Comparison of ENCODE assay signal across 8 mouse cellular contexts in the genomic region with DNA sequence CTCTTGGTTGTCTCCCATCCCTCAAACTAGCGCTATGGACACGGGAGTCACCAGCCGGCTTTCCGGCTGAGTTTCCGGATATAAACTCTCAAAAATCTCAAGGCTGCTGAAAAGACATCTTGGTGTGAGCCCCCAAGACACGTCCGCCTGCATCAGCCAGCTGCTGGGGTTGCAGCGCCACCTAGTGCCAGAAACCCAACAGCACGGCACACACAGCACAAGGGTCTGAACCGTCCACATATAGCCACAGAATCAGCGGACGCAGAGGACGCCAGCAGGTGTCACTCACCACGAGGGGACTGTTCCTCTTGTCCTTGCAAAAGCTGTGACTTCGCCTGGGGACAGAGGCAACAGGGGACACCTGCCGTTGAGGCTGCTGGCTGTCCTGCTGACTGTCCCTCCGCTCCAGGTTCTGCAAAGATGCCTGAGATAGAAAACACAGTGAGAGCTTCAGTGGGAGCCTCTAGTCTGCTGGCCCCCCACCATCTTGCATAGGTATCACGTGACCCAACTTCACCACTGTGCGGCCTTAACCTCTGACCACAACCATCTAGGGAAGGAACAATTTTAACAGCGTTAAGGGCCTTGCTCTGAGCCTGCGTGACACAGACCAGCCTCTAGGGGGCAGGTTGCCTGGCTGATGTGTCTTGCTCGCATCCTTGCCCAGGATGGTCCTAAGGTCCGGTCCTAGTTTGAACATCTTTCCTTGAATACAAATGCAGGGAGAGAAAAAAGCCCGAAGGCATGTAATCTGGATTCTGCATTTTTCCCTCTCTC. TPM values are rescaled to one million over a fixed set of nuclear protein-coding genes. Genes with fewer than 3 reads are reported as not detected.
DNase-seq lines count a peak whose midpoint lies in the region; ATAC-seq lines count a peak whose summit lies in the region.
"Had no signal": no experiment of that assay in that cellular context is flagged by ENCODE, and none has a peak within 500 bp of the region (broad histone marks: within the 10 kb centered on the region; RNA-seq: fewer than 3 reads in every experiment).

No protein-coding gene starts in this region.

- H3K27me3 ChIP-seq in embryonic facial prominence, embryonic 11.5 days (ENCODE audit: control insufficient read depth, insufficient read depth, low read length): no peaks in the 10 kb centered on the region
- H3K27me3 ChIP-seq: limb, embryonic 15.5 days had no signal

- no peaks in the 10 kb centered on the region; the same call in 1 of the 2 replicates for H3K4me1 ChIP-seq in embryonic facial prominence, embryonic 11.5 days (ENCODE audit: control insufficient read depth, insufficient read depth, low read length)

- H3K36me3 ChIP-seq in embryonic facial prominence, embryonic 11.5 days (replicated peaks; ENCODE audit: control insufficient read depth, insufficient read depth, low read depth, low read length): no peaks in the 10 kb centered on the region
- H3K36me3 ChIP-seq: limb, embryonic 15.5 days had no signal

- DNase-seq in kidney, adult 18-20 months: peak; percentile 53
- DNase-seq in kidney, adult 11 months: no peak
- peak; percentile 77 for DNase-seq in R1 (ENCODE audit: low read depth, low spot score)
- peak; percentile 66 for DNase-seq in embryonic facial prominence, embryonic 11.5 days (ENCODE audit: low spot score)
- peak; percentile 60 for DNase-seq in lung, postnatal 10 days
- DNase-seq in urinary bladder, adult 2 months (ENCODE audit: low spot score): no peak
- DNase-seq in right cerebral cortex, postnatal 25 days: no peak

- ATAC-seq in embryonic facial prominence, embryonic 11.5 days (replicated peaks; ENCODE audit: insufficient number of reproducible peaks, low FRiP score, low TSS enrichment, low read depth): no peak

- no peak overlapping the region for H3K4me2 ChIP-seq in embryonic facial prominence, embryonic 11.5 days (ENCODE audit: low read depth, low read length)
- H3K4me2 ChIP-seq: limb, embryonic 15.5 days had no signal

- no peaks in the 10 kb centered on the region for H3K9me3 ChIP-seq in embryonic facial prominence, embryonic 11.5 days (replicated peaks; ENCODE audit: control insufficient read depth, low read length)
- H3K9me3 ChIP-seq: limb, embryonic 15.5 days had no signal

- H3K27ac ChIP-seq in embryonic facial prominence, embryonic 11.5 days (replicated peaks; ENCODE audit: low read depth, low read length): no peak overlapping the region
- H3K27ac ChIP-seq: limb, embryonic 15.5 days had no signal

- no peak overlapping the region for H3K4me3 ChIP-seq in embryonic facial prominence, embryonic 11.5 days (ENCODE audit: low read depth, low read length)
- H3K4me3 ChIP-seq: limb, embryonic 15.5 days had no signal

- H3K9ac ChIP-seq in embryonic facial prominence, embryonic 11.5 days (replicated peaks; ENCODE audit: low read length): no peak overlapping the region
- H3K9ac ChIP-seq: limb, embryonic 15.5 days had no signal

- WGBS in embryonic facial prominence, embryonic 11.5 days: 34% methylated on average over 24 of the region's 24 CpGs

RNA-seq across cellular contexts. Expression of gene 2900026A02Rik, which starts 45.9 kb away (rescaled TPM):
- 1.4 and 1.7 TPM in 2 replicates for polyA plus RNA-seq in embryonic facial prominence, embryonic 11.5 days (2014; fragmentation: Nextera tagmentation; extraction: Ambion mirVana)
- polyA plus RNA-seq in urinary bladder, adult 2 months (2012; rRNA removed): 18.1 and 24.9 TPM in 2 replicates

RNA-seq across cellular contexts. Expression of gene Tmem211, which starts 51.6 kb away (rescaled TPM):
- 0.33 and 0.70 TPM in 2 replicates for polyA plus RNA-seq in embryonic facial prominence, embryonic 11.5 days (2014; fragmentation: Nextera tagmentation; extraction: Ambion mirVana)
- polyA plus RNA-seq in urinary bladder, adult 2 months (2012; rRNA removed): 0.06 TPM in 1 of 2 replicates, not detected in the other

Comparison
In these comparisons a context has a peak if more than half of its experiments do, and no peak if none do; other contexts are left out.
1. DNase-seq: peak in kidney, adult 18-20 months (single experiment), R1 (single experiment), embryonic facial prominence, embryonic 11.5 days (single experiment) and lung, postnatal 10 days (single experiment); none in kidney, adult 11 months (single experiment), urinary bladder, adult 2 months (single experiment) and right cerebral cortex, postnatal 25 days (single experiment).